Mouse (Mus musculus): Measurements from ENCODE around the gene Zfp605.
"Not testable (repeated sequence)": the region's sequence is repeated elsewhere in the genome, so short reads cannot be mapped to it uniquely, and the experiment has no call there.

Gene Zfp605

GRCm38 (mm10) chr5:110109991-110110441 is at the start of gene Zfp605:
Gene Zfp605 (plus strand): TSS chr5:110110092.
- DNase-seq (ENCODE audit: low spot score in 2 of 2), result peak; percentile 82

DNA sequence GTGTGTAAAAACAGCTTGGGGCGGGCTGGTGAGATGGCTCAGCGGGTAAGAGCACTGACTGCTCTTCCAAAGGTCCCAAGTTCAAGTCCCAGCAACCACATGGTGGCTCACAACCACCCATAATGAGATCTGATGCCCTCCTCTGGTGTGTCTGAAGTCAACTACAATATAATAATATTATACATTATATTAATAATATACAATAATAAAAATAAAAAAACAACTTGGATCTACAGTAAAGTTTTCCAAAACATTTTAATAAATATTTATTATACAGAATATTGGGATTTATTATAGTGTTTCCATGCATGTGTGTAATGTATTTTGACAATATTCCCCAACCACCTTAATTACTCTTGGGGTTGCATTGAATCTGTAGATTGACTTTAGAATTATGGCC is 37.5 kb upstream of the Zfp605 start, which contains the start of gene Gm17655:
Gm17655 (minus strand) TSS at position 101 of the 400 bp plus-strand sequence.
- DNase-seq (ENCODE audit: low spot score in 2 of 2), result not testable (repeated sequence)

GRCm38 (mm10) chr5:110082961-110083360 is 26.9 kb upstream of the Zfp605 start:
- no peak for DNase-seq (ENCODE audit: low spot score in 2 of 2)

- no peak for DNase-seq (ENCODE audit: low spot score in 2 of 2)
Observed at GRCm38 (mm10) chr5:110086161-110086866, 23.6 kb upstream of the Zfp605 start.

GRCm38 (mm10) chr5:110091546-110091945 is 18.3 kb upstream of the Zfp605 start:
- no peak for DNase-seq (ENCODE audit: low spot score in 2 of 2)

DNA sequence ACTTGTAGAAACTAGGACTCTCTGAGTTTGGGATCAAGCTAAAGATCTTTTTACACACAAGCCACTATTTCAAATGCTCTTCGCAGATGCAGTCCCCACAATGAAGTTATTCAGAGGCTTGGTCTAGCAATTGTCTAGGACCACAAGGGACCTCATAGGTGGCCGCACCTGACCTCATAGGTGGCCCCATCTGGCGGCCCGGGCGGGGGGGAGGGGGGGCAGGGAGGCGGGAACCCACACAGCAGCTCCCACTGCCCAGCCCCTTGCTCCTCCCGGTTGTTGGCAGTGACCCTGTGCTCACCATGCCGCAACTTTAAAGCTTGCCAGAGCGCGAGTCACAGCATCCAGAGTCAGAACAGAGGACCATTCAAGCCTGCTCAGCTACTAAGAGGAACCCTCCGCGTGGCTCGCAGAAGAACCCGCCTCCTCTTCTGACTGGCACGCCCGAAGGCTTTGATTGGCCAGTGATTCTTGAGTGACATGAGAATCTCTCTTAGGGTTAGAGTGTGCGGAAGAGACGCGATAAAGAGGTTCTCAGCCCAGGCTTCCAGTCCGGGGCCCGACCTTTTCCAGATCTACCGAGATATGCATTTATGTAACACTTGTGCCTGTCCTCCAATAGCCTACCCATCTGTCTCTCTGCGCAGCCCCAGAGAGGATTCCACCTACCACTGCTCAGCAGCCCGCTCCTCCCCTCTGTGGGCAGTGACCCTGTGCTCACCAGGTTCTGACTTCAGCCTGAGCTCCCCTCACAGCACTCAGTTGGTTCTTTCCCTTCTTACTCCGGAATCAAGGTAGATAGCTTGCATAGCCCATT is 15.7 kb upstream of the Zfp605 start, which contains the start of gene Gm35315:
Gm35315 (minus strand) TSS at position 391 of the 817 bp plus-strand sequence.
- peak; percentile 78 to 80 for DNase-seq (ENCODE audit: low spot score in 2 of 2)

- no peak for DNase-seq (ENCODE audit: low spot score in 2 of 2)
Observed at GRCm38 (mm10) chr5:110094847-110095213, 15.1 kb upstream of the Zfp605 start.

DNA sequence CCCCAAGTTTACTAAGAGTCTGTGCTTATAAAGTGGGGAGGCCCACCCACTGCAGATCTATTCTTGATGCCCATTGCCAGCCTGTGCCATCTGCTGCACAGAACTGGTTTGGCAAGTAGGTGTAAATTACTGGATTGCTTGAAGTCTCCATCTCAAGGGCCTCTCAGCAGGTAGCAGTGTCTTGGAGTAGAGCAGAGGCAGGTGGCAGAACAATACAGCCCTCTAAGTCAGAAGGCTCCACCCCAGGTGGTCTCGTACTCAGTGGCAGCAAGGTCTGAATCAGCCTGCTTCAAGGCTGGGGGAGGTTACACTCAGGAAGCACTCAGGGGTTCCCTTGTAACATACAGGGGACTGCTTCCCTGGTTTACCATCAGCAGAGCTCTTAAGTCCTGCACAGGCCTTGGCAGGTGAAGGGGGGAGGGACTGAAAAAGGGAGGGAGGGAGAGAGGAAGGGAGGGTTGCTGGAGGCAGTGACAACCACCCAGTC is 10.9 kb upstream of the Zfp605 start:
- DNase-seq (ENCODE audit: low spot score in 2 of 2), result no peak

GRCm38 (mm10) chr5:110099656-110100580 is 10.0 kb upstream of the Zfp605 start, which contains the start of gene Plcxd1:
Gene Plcxd1 (plus strand): TSS chr5:110099969.
- DNase-seq (ENCODE audit: low spot score in 2 of 2), result no peak

GRCm38 (mm10) chr5:110100921-110101631 is 8.8 kb upstream of the Zfp605 start:
- no peak for DNase-seq (ENCODE audit: low spot score in 2 of 2)

GRCm38 (mm10) chr5:110101716-110102347 is 8.1 kb upstream of the Zfp605 start:
- DNase-seq (ENCODE audit: low spot score in 2 of 2), result no peak

GRCm38 (mm10) chr5:110102429-110102828 is 7.5 kb upstream of the Zfp605 start:
- no peak for DNase-seq (ENCODE audit: low spot score in 2 of 2)

GRCm38 (mm10) chr5:110102853-110103625 is 6.9 kb upstream of the Zfp605 start:
- DNase-seq (ENCODE audit: low spot score in 2 of 2), result no peak

- DNase-seq (ENCODE audit: low spot score in 2 of 2), result no peak
Observed at GRCm38 (mm10) chr5:110103901-110104615, 5.8 kb upstream of the Zfp605 start.

- DNase-seq (ENCODE audit: low spot score in 2 of 2), result no peak
Observed at GRCm38 (mm10) chr5:110104616-110105380, 5.1 kb upstream of the Zfp605 start.

- no peak for DNase-seq (ENCODE audit: low spot score in 2 of 2)
Observed at GRCm38 (mm10) chr5:110106140-110106871, 3.6 kb upstream of the Zfp605 start.

- DNase-seq (ENCODE audit: low spot score in 2 of 2), result peak in 1 of 2 experiments; percentile 25
Observed at GRCm38 (mm10) chr5:110106901-110107564, 2.9 kb upstream of the Zfp605 start.

All from urinary bladder, adult 18-20 months (tissue).